Mouse (Mus musculus) liver, postnatal 0 days (tissue): ENCODE data around the gene Slc2a9. TPM values are rescaled to one million over a fixed set of nuclear protein-coding genes. Genes with fewer than 3 reads are reported as not detected.

Experiments used
- ATAC-seq: fragments of 200-750 bp; cut with Nextera tagmentation; 2 replicates; pipeline ENCODE4 v1.8.0; 2017; ENCODE audit warnings: mild to moderate bottlenecking, moderate library complexity
- DNase-seq: peaks from one replicate; pipeline ENCODE4 v3.0.0-alpha.2; 2016
- H3K27ac ChIP-seq: fragments of 300-500 bp; sonication (generic); 2 replicates; pipeline ENCODE4 v1.5.1; 2014; ENCODE audit warnings: antibody characterized with exemption, moderate library complexity, mild to moderate bottlenecking, low read depth
- H3K27me3 ChIP-seq: fragments of 300-500 bp; sonication (generic); 2 replicates; pipeline ENCODE4 v1.6.1; 2014; ENCODE audit warnings: low read length, control low read depth, mixed read lengths; ENCODE audit not compliant: insufficient read depth
- H3K36me3 ChIP-seq: fragments of 300-500 bp; sonication (generic); replicated peaks from 2 replicates; pipeline ENCODE4 v1.6.1; 2014; ENCODE audit warnings: mild to moderate bottlenecking, control low read depth, low read length, moderate library complexity, mixed read lengths; ENCODE audit not compliant: insufficient read depth
- H3K4me1 ChIP-seq: fragments of 300-500 bp; sonication (generic); 2 replicates; pipeline ENCODE4 v1.6.1; 2014; ENCODE audit warnings: antibody characterized with exemption, mild to moderate bottlenecking, control low read depth; ENCODE audit not compliant: insufficient read depth
- H3K4me2 ChIP-seq: fragments of 300-500 bp; sonication (generic); 2 replicates; pipeline ENCODE4 v1.6.1; 2014; ENCODE audit warnings: low read depth, mild to moderate bottlenecking, low read length, moderate library complexity, mixed read lengths
- H3K4me3 ChIP-seq: fragments of 300-500 bp; sonication (generic); 2 replicates; pipeline ENCODE4 v1.5.1; 2014; ENCODE audit warnings: low read depth, low read length
- H3K9ac ChIP-seq: fragments of 300-500 bp; sonication (generic); replicated peaks from 2 replicates; pipeline ENCODE4 v1.6.1; 2014; ENCODE audit warnings: mild to moderate bottlenecking, moderate library complexity
- H3K9me3 ChIP-seq: fragments of 300-500 bp; sonication (generic); 2 replicates; pipeline ENCODE4 v1.6.1; 2016; ENCODE audit warnings: mild to moderate bottlenecking, control low read depth, low read length, mixed read lengths
- CTCF ChIP-seq: sonication (generic); IDR thresholded peaks from 2 replicates; pipeline ENCODE4 v1.5.1; 2016; ENCODE audit warnings: antibody characterized with exemption, low read depth
- EP300 ChIP-seq: IDR thresholded peaks from 2 replicates; pipeline ENCODE4 v1.6.1; 2016; ENCODE audit warnings: antibody characterized with exemption, low read depth, mild to moderate bottlenecking
- WGBS: fragments of 180-500 bp; shearing (Covaris S2); extraction: QIAGEN DNeasy Blood & Tissue Kit; methylation state at CpG from one replicate; pipeline ENCODE4 v1.1.7; 2014; ENCODE audit not compliant: insufficient replicate concordance; 5-methylcytosine and 5-hydroxymethylcytosine counted together
- polyA plus RNA-seq: library from polyadenylated mRNA; unstranded; fragments of >200 nt; fragmentation: Nextera tagmentation; extraction: Ambion mirVana; gene quantifications from 2 replicates; pipeline ENCODE4 v1.2.1, GENCODE M21; 2015

The Slc2a9 gene
- polyA plus RNA-seq, 1 experiment from 2014 or later, result 3.3 TPM

GRCm38 (mm10) chr5:38529724-38530428 is 26.9 kb upstream of the Slc2a9 start:
- TF ChIP-seq EP300 (no peak), CTCF (peak; percentile 72)
- Histone ChIP-seq H3K4me3 (no peak overlapping the region), H3K27ac (no peak overlapping the region), H3K27me3 (no peaks in the 10 kb centered on the region), H3K4me2 (no peak overlapping the region), H3K36me3 (peaks cover 89% of the 10 kb centered on the region), H3K9ac (no peak overlapping the region), H3K4me1 (no peaks in the 10 kb centered on the region), H3K9me3 (no peaks in the 10 kb centered on the region)
- DNase-seq (no peak), ATAC-seq (no peak)
- 75% methylated on average over 6 of the region's 6 CpGs for WGBS

- H3K27ac ChIP-seq, result no peak overlapping the region
- TF ChIP-seq CTCF (no peak), EP300 (no peak)
- H3K36me3 ChIP-seq, result peaks cover 27% of the 10 kb centered on the region
- ATAC-seq, result no peak
- no peak overlapping the region for H3K9ac ChIP-seq
- DNase-seq, result no peak
- WGBS, result 89% methylated on average over 5 of the region's 5 CpGs
- H3K9me3 ChIP-seq, result no peaks in the 10 kb centered on the region
- H3K4me2 ChIP-seq, result no peak overlapping the region
- H3K4me1 ChIP-seq, result no peaks in the 10 kb centered on the region
- H3K27me3 ChIP-seq, result no peaks in the 10 kb centered on the region
- H3K4me3 ChIP-seq, result no peak overlapping the region
These were observed 20.0 kb upstream of the Slc2a9 start for GRCm38 (mm10) chr5:38522977-38523376.

- Histone ChIP-seq H3K27ac (no peak overlapping the region), H3K4me3 (no peak overlapping the region), H3K27me3 (no peaks in the 10 kb centered on the region), H3K9ac (no peak overlapping the region), H3K4me1 (peaks cover 3% of the 10 kb centered on the region; the same call in 1 of the 2 replicates), H3K36me3 (peaks cover 7% of the 10 kb centered on the region; the same call in 1 of the 2 replicates), H3K4me2 (no peak overlapping the region), H3K9me3 (no peaks in the 10 kb centered on the region)
- TF ChIP-seq EP300 (no peak), CTCF (no peak)
- ATAC-seq (no peak), DNase-seq (no peak)
- WGBS, result 48% methylated on average over 1 of the region's 1 CpGs
These were observed 17.9 kb upstream of the Slc2a9 start for GRCm38 (mm10) chr5:38520838-38521237.

- ATAC-seq (peak; percentile 44; the same call in 1 of the 2 replicates), DNase-seq (peak; percentile 58)
- no peaks in the 10 kb centered on the region for H3K27me3 ChIP-seq
- H3K4me2 ChIP-seq, result no peak overlapping the region
- H3K36me3 ChIP-seq, result no peaks in the 10 kb centered on the region
- no peaks in the 10 kb centered on the region for H3K9me3 ChIP-seq
- 26% methylated on average over 6 of the region's 6 CpGs for WGBS
- peaks cover 5% of the 10 kb centered on the region; the same call in 1 of the 2 replicates for H3K4me1 ChIP-seq
- no peak overlapping the region for H3K27ac ChIP-seq
- TF ChIP-seq EP300 (no peak), CTCF (peak; percentile 81)
- no peak overlapping the region for H3K9ac ChIP-seq
- H3K4me3 ChIP-seq, result no peak overlapping the region
These were observed 13.3 kb upstream of the Slc2a9 start for GRCm38 (mm10) chr5:38516267-38516666.

GRCm38 (mm10) chr5:38512991-38513390 is 10.0 kb upstream of the Slc2a9 start:
- H3K36me3 ChIP-seq, result no peaks in the 10 kb centered on the region
- no peak overlapping the region for H3K27ac ChIP-seq

GRCm38 (mm10) chr5:38509568-38509967 is 6.6 kb upstream of the Slc2a9 start:
- peak overlapping the region; percentile 48 for H3K4me2 ChIP-seq
- peaks cover 17% of the 10 kb centered on the region for H3K4me1 ChIP-seq
- H3K27ac ChIP-seq, result peak overlapping the region; percentile 74
- no peaks in the 10 kb centered on the region for H3K36me3 ChIP-seq
- no peaks in the 10 kb centered on the region for H3K27me3 ChIP-seq
- peak overlapping the region; percentile 36; the same call in 1 of the 2 replicates for H3K4me3 ChIP-seq
- no peak overlapping the region for H3K9ac ChIP-seq
- ATAC-seq, result peak; percentile 91
- TF ChIP-seq CTCF (no peak), EP300 (peak; percentile 99)
- DNase-seq, result no peak
- H3K9me3 ChIP-seq, result no peaks in the 10 kb centered on the region
- WGBS, result 56% methylated on average over 4 of the region's 4 CpGs

More at GRCm38 (mm10) chr5:38512991-38513390, 10.0 kb upstream of the Slc2a9 start:
- Histone ChIP-seq H3K27me3 (no peaks in the 10 kb centered on the region), H3K9ac (no peak overlapping the region), H3K4me1 (peaks cover 8% of the 10 kb centered on the region; the same call in 1 of the 2 replicates), H3K4me3 (no peak overlapping the region), H3K4me2 (no peak overlapping the region), H3K9me3 (no peaks in the 10 kb centered on the region)
- TF ChIP-seq CTCF, result no peak
- TF ChIP-seq EP300, result no peak
- no peak for ATAC-seq
- WGBS, result 44% methylated on average over 2 of the region's 2 CpGs
- DNase-seq, result no peak
